Mouse (Mus musculus): ENCODE measurements around the gene Usf1.

Usf1 gene

DNA sequence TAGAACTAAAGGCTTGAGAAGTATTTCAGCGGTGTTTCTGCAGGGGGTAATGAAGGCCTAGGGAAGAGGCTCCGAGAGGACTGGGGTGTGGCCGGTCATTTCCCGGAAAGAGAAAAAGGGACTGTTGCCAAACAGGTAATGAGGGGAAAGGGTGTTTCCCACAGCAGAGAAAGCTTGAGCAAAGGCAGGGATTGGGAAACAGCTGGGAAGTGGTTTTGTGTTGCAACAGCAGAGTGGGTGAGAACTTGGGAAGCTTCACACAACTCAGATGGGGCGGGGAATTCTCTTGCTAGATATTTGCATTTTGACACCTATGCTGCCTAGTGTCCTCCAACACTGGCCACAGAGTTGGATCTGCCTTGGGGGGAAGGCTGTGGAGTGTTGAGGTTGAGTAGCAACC lies 41.8 kb downstream of the Usf1 start:
- DNase-seq: peak in 1 of 2 experiments; percentile 21

GRCm38 (mm10) chr1:171454926-171455325 lies 43.8 kb downstream of the Usf1 start:
- DNase-seq: no peak

GRCm38 (mm10) chr1:171457568-171457967 lies 46.5 kb downstream of the Usf1 start:
- DNase-seq: no peak

DNA sequence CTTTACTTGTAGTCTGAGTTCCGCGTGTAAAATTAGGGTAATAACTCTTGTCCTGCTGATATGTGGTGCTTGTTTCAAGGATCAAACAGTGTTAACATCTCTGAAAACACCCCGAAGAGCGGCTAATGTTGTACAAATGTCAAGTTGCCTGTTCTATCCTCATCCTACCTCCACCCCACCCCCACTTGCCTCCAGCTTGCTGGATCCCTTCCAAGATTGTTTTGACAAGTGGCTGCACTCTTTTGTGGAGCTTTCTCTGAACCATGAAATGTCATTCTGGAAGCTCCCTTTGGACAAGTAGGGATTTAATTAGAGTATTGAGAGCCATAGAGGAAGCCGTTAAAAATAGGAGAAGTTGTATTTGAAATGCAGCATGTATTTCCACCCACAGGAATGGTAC lies 48.7 kb downstream of the Usf1 start:
- DNase-seq: peak; percentile 56 to 63

GRCm38 (mm10) chr1:171460551-171461503 lies 49.7 kb downstream of the Usf1 start:
- DNase-seq: no peak

GRCm38 (mm10) chr1:171463133-171463532 lies 52.0 kb downstream of the Usf1 start:
- no peak for DNase-seq

DNA sequence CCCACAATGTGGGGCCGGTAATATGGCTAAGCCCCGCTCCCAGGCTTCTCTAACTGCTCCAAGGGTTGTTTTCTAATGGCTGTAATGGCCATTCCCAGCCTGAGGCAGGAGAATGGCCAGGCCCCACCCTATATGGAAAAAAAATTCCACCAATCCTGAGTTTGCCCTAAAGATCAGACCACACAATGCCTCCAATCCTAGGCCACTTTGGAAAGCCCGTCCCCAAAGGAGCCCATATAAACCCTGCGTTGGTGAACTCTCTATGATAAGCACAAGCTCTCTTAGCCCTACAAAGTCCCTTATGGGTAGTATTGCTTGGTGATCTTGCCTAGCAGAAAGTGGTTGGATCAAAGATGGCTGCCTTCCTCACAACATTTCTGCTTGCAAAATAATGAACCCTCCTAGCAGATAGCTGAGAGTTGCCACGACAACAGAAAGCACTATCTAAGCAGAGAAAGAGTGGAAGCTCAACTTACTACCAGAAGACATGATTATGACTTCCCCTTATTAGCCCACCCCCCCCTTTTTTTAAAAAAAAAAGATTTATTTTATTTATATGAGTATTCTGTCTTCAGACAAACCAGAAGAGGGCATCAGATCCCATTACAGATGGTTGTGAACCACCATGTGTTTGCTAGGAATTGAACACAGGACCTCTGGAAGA lies 54.8 kb downstream of the Usf1 start:
- DNase-seq: no peak

DNA sequence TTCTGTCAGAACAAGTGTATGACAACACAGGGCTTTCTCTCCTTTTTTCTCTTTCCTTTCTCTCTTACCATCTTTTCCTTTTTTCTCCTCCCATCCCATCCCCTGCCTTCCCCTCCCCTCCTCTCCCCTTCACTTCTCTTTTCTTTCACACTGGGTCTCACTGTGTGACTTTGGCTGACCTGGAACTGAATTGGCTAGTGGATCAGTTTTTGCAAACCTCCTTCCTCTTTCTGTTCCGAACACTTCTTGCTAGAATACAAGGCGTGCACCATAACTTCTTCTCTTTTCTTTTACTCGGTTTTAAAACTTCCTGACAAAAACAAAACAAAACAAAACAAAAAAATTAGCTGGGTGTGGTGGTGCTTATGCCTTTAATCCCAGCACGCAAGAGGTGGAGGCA lies 55.5 kb downstream of the Usf1 start:
- no peak for DNase-seq
